Mouse (Mus musculus) ES-Bruce4 (cell line): ENCODE data around the gene Baiap2l2.

Experiments used
- CTCF ChIP-seq: IDR thresholded peaks from one replicate; pipeline ENCODE4 v1.8.1; 2011; ENCODE audit warnings: low read depth, low read length
- EP300 ChIP-seq: IDR thresholded peaks from 2 replicates; pipeline ENCODE4 v1.6.1; 2011; ENCODE audit warnings: low read depth, low read length; ENCODE audit not compliant: insufficient read depth
- POLR2A ChIP-seq: IDR thresholded peaks from one replicate; pipeline ENCODE4 v1.8.1; 2011; ENCODE audit warnings: low read length; ENCODE audit not compliant: insufficient read depth

GRCm38 (mm10) chr15:79283371-79283770, 2.0 kb downstream of the Baiap2l2 start:
- no peak for TF ChIP-seq POLR2A
- no peak for TF ChIP-seq EP300
- TF ChIP-seq CTCF, result no peak
